Mouse (Mus musculus): ENCODE measurements around the gene Sema3g.

DNA sequence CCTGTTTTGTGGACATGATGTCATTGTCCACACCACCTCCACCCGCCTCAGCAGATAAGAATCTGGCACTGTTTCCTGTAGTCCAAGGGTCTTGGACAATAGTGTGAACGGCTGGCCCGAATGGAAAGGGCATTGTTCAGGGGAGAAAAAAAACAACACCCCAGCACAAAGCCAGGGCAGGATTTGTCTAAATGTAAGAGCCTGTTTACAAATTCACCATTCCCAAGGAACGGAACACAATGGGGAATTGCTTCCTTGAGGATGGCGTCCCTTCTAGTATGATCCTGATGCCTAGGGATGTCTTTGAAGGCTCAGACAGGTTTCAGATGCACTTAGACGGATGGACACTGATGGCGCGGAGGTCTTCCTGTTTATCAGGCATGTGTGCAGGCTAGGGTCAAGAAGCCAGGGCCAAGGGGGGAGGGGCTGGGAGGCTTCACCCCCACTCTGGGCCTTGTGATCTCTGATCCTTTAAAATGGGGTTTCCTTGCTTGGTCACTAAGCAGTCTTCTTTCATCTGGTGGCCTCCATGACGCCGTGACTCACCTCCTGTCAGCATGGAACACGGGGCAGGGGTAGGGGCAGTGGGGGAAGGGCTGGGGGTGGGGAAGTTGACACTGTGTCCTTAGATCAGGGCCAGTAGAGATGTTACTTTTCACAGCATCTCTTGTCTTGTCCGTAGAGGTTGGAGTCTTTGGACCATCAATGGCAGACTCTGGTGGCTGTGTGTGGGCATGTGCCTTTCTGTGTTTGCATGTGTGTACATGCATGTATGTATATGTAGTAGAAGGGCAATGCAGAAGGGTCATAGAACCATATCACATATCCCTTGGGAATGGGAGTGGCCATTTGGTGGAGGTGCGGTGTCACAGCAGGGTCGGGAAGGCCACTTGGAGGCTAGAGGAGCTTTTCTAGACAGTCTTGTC lies 15.7 kb downstream of the Sema3g start:
- TF ChIP-seq CTCF (IDR thresholded peaks at IDR 0.05; ENCODE audit: borderline replicate concordance, insufficient read depth, low read depth, low read length) (no peak), POLR2A (IDR thresholded peaks at IDR 0.05; ENCODE audit: borderline replicate concordance, insufficient read depth, low read length) (no peak)

Data from cerebellum, adult 2 months (tissue).